Mouse (Mus musculus): Measurements from ENCODE around the gene Ogfr.

Gene Ogfr

GRCm38 (mm10) chr2:180589123-180589831 is at the start of gene Ogfr:
Gene Ogfr (plus strand): TSS chr2:180589245.
- DNase-seq (ENCODE audit: low spot score in 2 of 2), result peak; percentile 70 to 82

GRCm38 (mm10) chr2:180543675-180544074 is 45.4 kb upstream of the Ogfr start:
- no peak for DNase-seq (ENCODE audit: low spot score in 2 of 2)

GRCm38 (mm10) chr2:180545046-180545445 is 44.0 kb upstream of the Ogfr start:
- no peak for DNase-seq (ENCODE audit: low spot score in 2 of 2)

GRCm38 (mm10) chr2:180547384-180548106 is 41.5 kb upstream of the Ogfr start:
- no peak for DNase-seq (ENCODE audit: low spot score in 2 of 2)

GRCm38 (mm10) chr2:180552340-180552739 is 36.7 kb upstream of the Ogfr start:
- DNase-seq (ENCODE audit: low spot score in 2 of 2), result no peak

GRCm38 (mm10) chr2:180555219-180555618 is 33.8 kb upstream of the Ogfr start:
- no peak for DNase-seq (ENCODE audit: low spot score in 2 of 2)

GRCm38 (mm10) chr2:180556470-180556869 is 32.6 kb upstream of the Ogfr start:
- DNase-seq (ENCODE audit: low spot score in 2 of 2), result no peak

- no peak for DNase-seq (ENCODE audit: low spot score in 2 of 2)
These were observed 28.8 kb upstream of the Ogfr start for GRCm38 (mm10) chr2:180560245-180560644.

GRCm38 (mm10) chr2:180562146-180562545 is 26.9 kb upstream of the Ogfr start:
- DNase-seq (ENCODE audit: low spot score in 2 of 2), result no peak

- DNase-seq (ENCODE audit: low spot score in 2 of 2), result no peak
These were observed 25.7 kb upstream of the Ogfr start for GRCm38 (mm10) chr2:180563296-180563695.

GRCm38 (mm10) chr2:180563841-180564240 is 25.2 kb upstream of the Ogfr start:
- no peak for DNase-seq (ENCODE audit: low spot score in 2 of 2)

- peak in 1 of 2 experiments; percentile 46 for DNase-seq (ENCODE audit: low spot score in 2 of 2)
These were observed 22.7 kb upstream of the Ogfr start for GRCm38 (mm10) chr2:180566240-180566913.

GRCm38 (mm10) chr2:180569028-180569643 is 19.9 kb upstream of the Ogfr start:
- peak in 1 of 2 experiments; percentile 67 for DNase-seq (ENCODE audit: low spot score in 2 of 2)

- DNase-seq (ENCODE audit: low spot score in 2 of 2), result no peak
These were observed 12.6 kb upstream of the Ogfr start for GRCm38 (mm10) chr2:180576482-180576881.

GRCm38 (mm10) chr2:180578686-180579085 is 10.4 kb upstream of the Ogfr start:
- peak; percentile 67 to 80 for DNase-seq (ENCODE audit: low spot score in 2 of 2)

GRCm38 (mm10) chr2:180581002-180581401 is 8.0 kb upstream of the Ogfr start, which contains the start of gene Mrgbp:
Gene Mrgbp (plus strand): TSS chr2:180581304.
- no peak for DNase-seq (ENCODE audit: low spot score in 2 of 2)

GRCm38 (mm10) chr2:180582481-180583153 is 6.4 kb upstream of the Ogfr start:
- DNase-seq (ENCODE audit: low spot score in 2 of 2), result peak; percentile 99

- no peak for DNase-seq (ENCODE audit: low spot score in 2 of 2)
These were observed 5.9 kb upstream of the Ogfr start for GRCm38 (mm10) chr2:180583154-180583507.

- no peak for DNase-seq (ENCODE audit: low spot score in 2 of 2)
These were observed 316 bp upstream of the Ogfr start for GRCm38 (mm10) chr2:180588736-180589122.

- DNase-seq (ENCODE audit: low spot score in 2 of 2), result no peak
These were observed 8.4 kb downstream of the Ogfr start, which contains the start of gene Col9a3 for GRCm38 (mm10) chr2:180597490-180597889. Gene Col9a3 (plus strand): TSS chr2:180597790.

- peak in 1 of 2 experiments; percentile 62 for DNase-seq (ENCODE audit: low spot score in 2 of 2)
These were observed 9.2 kb downstream of the Ogfr start for GRCm38 (mm10) chr2:180598157-180598705.
